8 mouse cellular contexts compared by ENCODE assay signal in the genomic region with DNA sequence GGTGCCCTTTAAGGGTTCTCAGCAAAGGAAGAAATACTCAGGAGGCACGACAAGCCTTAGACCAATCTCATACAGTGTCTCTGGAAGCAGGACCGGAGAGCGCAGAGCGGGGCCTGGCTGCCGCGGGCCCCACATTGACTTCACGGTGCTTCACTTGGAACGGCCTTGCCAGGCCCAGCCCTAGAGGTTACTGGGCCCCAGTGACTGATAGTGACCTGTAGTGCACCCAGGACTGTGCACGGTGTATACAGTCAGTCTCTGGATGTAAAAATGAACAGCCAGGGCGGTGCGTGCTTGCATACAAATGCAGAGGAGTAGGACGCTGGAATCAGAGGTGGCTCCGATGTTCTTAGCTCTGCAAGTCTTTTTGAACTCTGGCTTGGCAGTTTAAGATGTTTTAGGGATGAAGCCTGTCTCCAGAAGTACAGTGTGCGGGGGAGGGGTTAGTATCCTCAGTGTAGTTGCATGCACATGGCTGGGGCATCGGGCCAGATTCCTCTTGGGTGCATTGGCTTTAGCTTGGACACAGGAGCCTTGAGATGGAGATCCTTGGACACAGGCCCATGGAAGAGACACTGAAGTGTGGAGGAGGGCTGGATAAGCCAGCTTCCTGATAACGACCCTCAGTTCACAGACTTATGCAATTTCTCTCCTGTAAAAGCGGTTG. TPM values are rescaled to one million over a fixed set of nuclear protein-coding genes. Genes with fewer than 3 reads are reported as not detected.
DNase-seq lines count a peak whose midpoint lies in the region; ATAC-seq and TF ChIP-seq lines count a peak whose summit lies in the region.

No protein-coding gene starts in this region.

- peak overlapping the region; percentile 46 for H3K27ac ChIP-seq in layer of hippocampus, adult 2 months
- H3K27ac ChIP-seq in kidney, adult 2 months (ENCODE audit: insufficient read depth, low read depth, low read length), result no peak overlapping the region
- H3K27ac ChIP-seq in lung, embryonic 14.5 days (ENCODE audit: low read depth), result no peak overlapping the region
- H3K27ac ChIP-seq in stomach, embryonic 14.5 days (ENCODE audit: low read length), result 0 out of 2 replicates have a peak overlapping the region, but pooled peaks have one; percentile 22

- TF ChIP-seq CTCF in layer of hippocampus, adult 2 months (conservative IDR thresholded peaks at IDR 0.05), result no peak
- no peak for TF ChIP-seq CTCF in kidney, adult 2 months (conservative IDR thresholded peaks at IDR 0.05; ENCODE audit: insufficient read depth, insufficient read length, low read depth, low read length)
- TF ChIP-seq CTCF in lung, embryonic 14.5 days (IDR thresholded peaks at IDR 0.05; ENCODE audit: low read depth), result no peak

- peak overlapping the region; percentile 35 for H3K4me3 ChIP-seq in layer of hippocampus, adult 2 months
- H3K4me3 ChIP-seq in kidney, adult 2 months (ENCODE audit: insufficient read depth, low read depth, low read length), result no peak overlapping the region
- H3K4me3 ChIP-seq in lung, embryonic 14.5 days (ENCODE audit: low read depth, low read length), result no peak overlapping the region
- no peak overlapping the region for H3K4me3 ChIP-seq in stomach, embryonic 14.5 days (ENCODE audit: low read depth, low read length)

- ATAC-seq in lung, embryonic 14.5 days (ENCODE audit: insufficient read depth), result peak; percentile 60
- peak; percentile 38; the same call in 1 of the 2 replicates for ATAC-seq in stomach, embryonic 14.5 days (ENCODE audit: insufficient number of reproducible peaks, insufficient read depth, low FRiP score, low read depth)

- 60% methylated on average over 17 of the region's 17 CpGs for WGBS in kidney, adult 2 months
- WGBS in lung, embryonic 14.5 days, result 46% methylated on average over 17 of the region's 17 CpGs
- 37% methylated on average over 17 of the region's 17 CpGs for WGBS in stomach, embryonic 14.5 days

- no peaks in the 10 kb centered on the region for H3K27me3 ChIP-seq in kidney, adult 2 months (replicated peaks; ENCODE audit: control insufficient read depth, insufficient read depth, low read length)
- H3K27me3 ChIP-seq in lung, embryonic 14.5 days (ENCODE audit: insufficient read depth, low read length), result no peaks in the 10 kb centered on the region
- H3K27me3 ChIP-seq in stomach, embryonic 14.5 days (ENCODE audit: control insufficient read depth, insufficient read depth, low read length), result no peaks in the 10 kb centered on the region

- TF ChIP-seq POLR2A in kidney, adult 2 months (IDR thresholded peaks at IDR 0.05; ENCODE audit: low read depth, low read length), result no peak

- no peaks in the 10 kb centered on the region for H3K36me3 ChIP-seq in kidney, adult 2 months (ENCODE audit: control insufficient read depth, insufficient read depth, low read length)
- H3K36me3 ChIP-seq in lung, embryonic 14.5 days (ENCODE audit: insufficient read depth), result no peaks in the 10 kb centered on the region
- no peaks in the 10 kb centered on the region for H3K36me3 ChIP-seq in stomach, embryonic 14.5 days (ENCODE audit: control insufficient read depth, insufficient read depth, low read length)

- no peak overlapping the region for H3K9ac ChIP-seq in lung, embryonic 14.5 days
- no peak overlapping the region for H3K9ac ChIP-seq in stomach, embryonic 14.5 days (replicated peaks; ENCODE audit: low read depth, low read length)

- peaks cover under 1% of the 10 kb centered on the region; the same call in 1 of the 2 replicates for H3K9me3 ChIP-seq in lung, embryonic 14.5 days (ENCODE audit: low read depth, low read length)
- peaks cover under 1% of the 10 kb centered on the region; the same call in 1 of the 2 replicates for H3K9me3 ChIP-seq in stomach, embryonic 14.5 days (ENCODE audit: control insufficient read depth, low read depth, low read length)

- H3K4me1 ChIP-seq in kidney, adult 2 months (ENCODE audit: control insufficient read depth, insufficient read depth, low read length), result peaks cover 6% of the 10 kb centered on the region; the same call in 1 of the 2 replicates
- H3K4me1 ChIP-seq in lung, embryonic 14.5 days (ENCODE audit: insufficient read depth), result no peaks in the 10 kb centered on the region; the same call in 1 of the 2 replicates
- peaks cover 5% of the 10 kb centered on the region; the same call in 1 of the 2 replicates for H3K4me1 ChIP-seq in stomach, embryonic 14.5 days (ENCODE audit: control insufficient read depth, insufficient read depth, low read length)

- H3K4me2 ChIP-seq in lung, embryonic 14.5 days, result peak overlapping the region; percentile 48
- no peak overlapping the region; the same call in 1 of the 2 replicates for H3K4me2 ChIP-seq in stomach, embryonic 14.5 days (replicated peaks; ENCODE audit: low read depth, low read length)

- no peak for DNase-seq in layer of hippocampus, adult 2 months (ENCODE audit: low spot score in 2 of 2)
- no peak for DNase-seq in layer of hippocampus, adult 8-10 months (ENCODE audit: low spot score in 2 of 2)
- peak; percentile 52 for DNase-seq in cerebellum, adult 11-12 months
- peak; percentile 28 to 51 for DNase-seq in heart, adult 18-20 months
- peak; percentile 30 for DNase-seq in kidney, adult 2 months
- DNase-seq in lung, embryonic 14.5 days, result peak; percentile 65
- DNase-seq in adipocyte (ENCODE audit: low spot score), result no peak

RNA-seq across cellular contexts. Expression of a gene that starts 31.1 kb away (rescaled TPM):
- total RNA-seq in layer of hippocampus, adult 2 months (2021), result 100 to 1,000 TPM; 318 to 323 TPM
- total RNA-seq in layer of hippocampus, adult 8-10 months (2022), result 100 to 1,000 TPM; 289 to 388 (median 323) TPM
- 100 to 1,000 TPM; 310 to 313 TPM for total RNA-seq in heart, adult 18-20 months (2021)
- 389 and 411 TPM in 2 replicates for polyA plus RNA-seq in kidney, adult 2 months (2012; rRNA removed)
- 1,001 and 1,027 TPM in 2 replicates for polyA plus RNA-seq in lung, embryonic 14.5 days (2014; fragmentation: Nextera tagmentation; extraction: Ambion mirVana)
- 1,122 and 1,132 TPM in 2 replicates for polyA plus RNA-seq in stomach, embryonic 14.5 days (2014; fragmentation: Nextera tagmentation; extraction: Ambion mirVana)

Comparison
In these comparisons a context has a peak if more than half of its experiments do, and no peak if none do; other contexts are left out.
1. DNase-seq: peak in cerebellum, adult 11-12 months (single experiment), heart, adult 18-20 months (2 of 2), kidney, adult 2 months (single experiment) and lung, embryonic 14.5 days (single experiment); none in layer of hippocampus, adult 2 months (0 of 2), layer of hippocampus, adult 8-10 months (0 of 2) and adipocyte (single experiment).
2. H3K27ac ChIP-seq: peak in layer of hippocampus, adult 2 months (single experiment) and stomach, embryonic 14.5 days (single experiment); none in kidney, adult 2 months (single experiment) and lung, embryonic 14.5 days (single experiment).